Mouse (Mus musculus): Measurements from ENCODE around the gene B3gnt8.
"Not testable (repeated sequence)": the region's sequence is repeated elsewhere in the genome, so short reads cannot be mapped to it uniquely, and the experiment has no call there.

B3gnt8 gene

GRCm38 (mm10) chr7:25626509-25627430, at the start of gene B3gnt8:
B3gnt8 (plus strand) TSS chr7:25626654.
- no peak for DNase-seq (ENCODE audit: low spot score)

- not testable (repeated sequence) for DNase-seq (ENCODE audit: low spot score)
Measured at GRCm38 (mm10) chr7:25576793-25577437, 49.5 kb upstream of the B3gnt8 start.

- DNase-seq (ENCODE audit: low spot score): no peak
Measured at GRCm38 (mm10) chr7:25579441-25579840, 47.0 kb upstream of the B3gnt8 start.

- no peak for DNase-seq (ENCODE audit: low spot score)
Measured at GRCm38 (mm10) chr7:25582301-25582810, 44.1 kb upstream of the B3gnt8 start.

GRCm38 (mm10) chr7:25584651-25585050, 41.8 kb upstream of the B3gnt8 start:
- no peak for DNase-seq (ENCODE audit: low spot score)

GRCm38 (mm10) chr7:25585351-25586204, 40.9 kb upstream of the B3gnt8 start:
- no peak for DNase-seq (ENCODE audit: low spot score)

GRCm38 (mm10) chr7:25591226-25591625, 35.2 kb upstream of the B3gnt8 start:
- no peak for DNase-seq (ENCODE audit: low spot score)

- no peak for DNase-seq (ENCODE audit: low spot score)
Measured at GRCm38 (mm10) chr7:25593859-25594258, 32.6 kb upstream of the B3gnt8 start.

GRCm38 (mm10) chr7:25599663-25600062, 26.8 kb upstream of the B3gnt8 start:
- peak; percentile 56 for DNase-seq (ENCODE audit: low spot score)

- no peak for DNase-seq (ENCODE audit: low spot score)
Measured at GRCm38 (mm10) chr7:25600666-25601065, 25.8 kb upstream of the B3gnt8 start.

GRCm38 (mm10) chr7:25601346-25601745, 25.1 kb upstream of the B3gnt8 start:
- no peak for DNase-seq (ENCODE audit: low spot score)

- no peak for DNase-seq (ENCODE audit: low spot score)
Measured at GRCm38 (mm10) chr7:25606625-25607063, 19.8 kb upstream of the B3gnt8 start.

GRCm38 (mm10) chr7:25607196-25607595, 19.3 kb upstream of the B3gnt8 start:
- no peak for DNase-seq (ENCODE audit: low spot score)

- DNase-seq (ENCODE audit: low spot score): no peak
Measured at GRCm38 (mm10) chr7:25610056-25610455, 16.4 kb upstream of the B3gnt8 start.

GRCm38 (mm10) chr7:25611501-25611900, 15.0 kb upstream of the B3gnt8 start:
- no peak for DNase-seq (ENCODE audit: low spot score)

- no peak for DNase-seq (ENCODE audit: low spot score)
Measured at GRCm38 (mm10) chr7:25614086-25614485, 12.4 kb upstream of the B3gnt8 start.

- DNase-seq (ENCODE audit: low spot score): no peak
Measured at GRCm38 (mm10) chr7:25614831-25615705, 11.4 kb upstream of the B3gnt8 start.

- no peak for DNase-seq (ENCODE audit: low spot score)
Measured at GRCm38 (mm10) chr7:25615706-25616011, 10.8 kb upstream of the B3gnt8 start, which contains the start of gene Erich4. Erich4 (minus strand) TSS chr7:25615892.

GRCm38 (mm10) chr7:25617376-25618160, 8.9 kb upstream of the B3gnt8 start:
- no peak for DNase-seq (ENCODE audit: low spot score)

Data from spleen, adult 12 weeks (tissue).